Mouse (Mus musculus) adrenal gland (tissue): ENCODE measurements around the gene St8sia1.

ENCODE experiments used
- intact Hi-C: fragments of 180-260 bp; cut with DNase I; formaldehyde crosslinking; loops from one replicate; pipeline ENCODE4 v1.15.1; 2025

The St8sia1 gene

DNA sequence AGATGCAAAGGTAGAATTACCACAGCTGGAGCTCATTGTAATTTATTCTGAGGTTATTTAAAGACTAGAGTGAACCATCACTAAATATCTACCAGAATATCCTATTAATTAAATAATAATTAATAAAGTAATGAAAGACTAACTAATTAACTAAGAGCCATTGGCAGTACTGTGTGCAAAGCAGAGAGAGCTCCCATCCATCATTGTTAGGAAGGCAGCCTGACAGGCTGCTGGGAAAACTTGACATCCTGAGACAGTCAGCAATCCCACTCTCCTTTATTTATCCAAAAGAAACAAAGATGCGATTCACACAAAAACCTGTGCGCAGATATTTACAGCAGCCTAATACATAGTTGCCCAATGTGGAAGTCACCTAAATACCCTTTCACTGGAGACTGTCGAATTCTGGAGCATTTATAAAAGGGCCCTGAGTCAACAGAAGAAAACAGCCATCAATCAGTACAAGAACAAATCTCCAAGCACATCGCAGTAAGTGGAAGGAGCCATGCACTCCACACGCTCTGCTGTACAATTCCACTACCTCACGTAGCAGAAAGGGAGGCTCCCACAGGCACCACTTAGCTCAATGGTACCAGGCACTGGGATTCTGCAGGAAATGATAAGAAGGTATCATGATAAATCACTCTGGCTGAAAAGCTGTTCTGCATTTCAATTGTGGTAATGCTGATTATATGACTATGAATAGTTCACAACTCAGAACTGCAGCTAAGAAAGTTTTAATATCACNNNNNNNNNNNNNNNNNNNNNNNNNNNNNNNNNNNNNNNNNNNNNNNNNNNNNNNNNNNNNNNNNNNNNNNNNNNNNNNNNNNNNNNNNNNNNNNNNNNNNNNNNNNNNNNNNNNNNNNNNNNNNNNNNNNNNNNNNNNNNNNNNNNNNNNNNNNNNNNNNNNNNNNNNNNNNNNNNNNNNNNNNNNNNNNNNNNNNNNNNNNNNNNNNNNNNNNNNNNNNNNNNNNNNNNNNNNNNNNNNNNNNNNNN, 15.7 kb upstream of the St8sia1 start:
- intact Hi-C loops, result no loop called here

- intact Hi-C loops, result no loop called here
Observed at GRCm38 (mm10) chr6:142977221-142977620, 13.0 kb upstream of the St8sia1 start.

DNA sequence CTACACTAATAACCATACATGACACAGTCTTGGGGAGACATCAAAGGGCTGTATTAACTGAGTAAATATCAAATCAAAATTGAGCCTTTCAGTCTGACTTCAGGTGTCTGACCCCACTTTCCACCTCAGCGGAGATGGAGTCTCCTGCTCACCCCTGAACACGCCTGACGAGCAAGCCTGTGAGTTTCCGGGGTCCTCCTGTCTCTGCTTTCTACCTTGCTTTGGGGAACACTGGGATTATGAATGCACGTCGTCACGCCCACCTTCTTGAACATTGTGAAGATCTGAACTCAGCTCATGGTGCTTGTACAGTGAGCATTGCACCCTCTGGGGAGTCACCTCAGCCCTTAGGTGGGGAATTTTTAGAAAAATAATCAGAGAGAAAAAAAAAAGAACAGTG, 9.0 kb upstream of the St8sia1 start:
- intact Hi-C loops, result no loop called here

GRCm38 (mm10) chr6:142972205-142972604, 8.0 kb upstream of the St8sia1 start:
- intact Hi-C loops, result no loop called here

DNA sequence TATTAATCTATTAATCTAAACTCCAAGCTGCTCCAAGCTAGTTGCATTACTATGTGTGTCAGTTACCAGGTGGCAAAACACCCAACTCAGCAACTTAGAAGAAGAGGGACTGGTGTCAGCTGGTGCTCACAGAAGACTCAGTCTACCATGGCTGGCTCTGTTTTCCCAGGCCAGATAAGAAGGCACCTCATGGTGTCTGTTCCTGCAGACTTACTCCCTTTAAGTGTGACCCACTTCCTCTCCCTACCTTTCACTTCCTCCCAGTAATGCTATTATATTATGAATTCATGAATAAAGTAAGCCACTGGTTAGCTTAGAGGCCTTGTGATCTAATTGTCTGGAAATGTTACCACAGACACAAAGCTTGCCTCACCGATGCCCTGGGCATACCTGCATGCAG, 3.2 kb upstream of the St8sia1 start:
- intact Hi-C loops, result loop anchor here (5.0 kb wide), 1 partner anchor 180 kb away; no protein-coding TSS in a partner anchor

GRCm38 (mm10) chr6:142964531-142965385, 506 bp upstream of the St8sia1 start:
- intact Hi-C loops, result loop anchor here (5.0 kb wide), 1 partner anchor 177 kb away; no protein-coding TSS in a partner anchor

DNA sequence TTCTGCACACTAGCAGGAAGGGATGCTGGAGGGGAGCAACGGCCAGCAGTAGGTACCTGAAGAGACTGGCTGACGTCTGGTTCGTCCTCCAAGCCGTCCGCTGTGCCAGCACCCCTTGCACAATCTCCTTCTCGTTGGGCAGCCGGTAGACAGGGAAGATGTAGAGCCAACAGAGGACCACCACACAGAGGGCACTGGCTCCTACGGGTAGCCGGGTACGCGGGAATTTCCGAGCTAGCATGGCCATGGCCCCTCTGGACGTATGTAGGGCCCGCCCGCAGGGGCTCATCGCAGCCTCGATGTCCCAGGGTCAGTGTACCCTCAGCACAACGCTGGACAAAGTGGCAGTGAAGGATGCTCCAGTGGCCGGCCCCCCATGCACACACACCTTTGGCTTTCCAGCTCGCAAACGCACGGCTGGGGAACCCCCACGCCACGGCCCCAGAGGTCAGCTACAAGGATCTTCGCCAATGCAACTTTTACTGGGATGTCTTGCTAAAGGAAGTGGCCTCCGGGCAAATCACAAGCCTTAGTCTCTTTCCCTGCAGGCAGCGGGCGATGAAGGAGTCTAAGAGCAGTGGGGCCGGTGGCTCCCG, 674 bp downstream of the St8sia1 start:
- intact Hi-C loops, result no loop called here

- intact Hi-C loops, result no loop called here
Observed at GRCm38 (mm10) chr6:142962881-142963280, 1.4 kb downstream of the St8sia1 start.

GRCm38 (mm10) chr6:142962476-142962875, 1.8 kb downstream of the St8sia1 start:
- intact Hi-C loops, result no loop called here

GRCm38 (mm10) chr6:142961721-142962455, 2.4 kb downstream of the St8sia1 start:
- intact Hi-C loops, result no loop called here

DNA sequence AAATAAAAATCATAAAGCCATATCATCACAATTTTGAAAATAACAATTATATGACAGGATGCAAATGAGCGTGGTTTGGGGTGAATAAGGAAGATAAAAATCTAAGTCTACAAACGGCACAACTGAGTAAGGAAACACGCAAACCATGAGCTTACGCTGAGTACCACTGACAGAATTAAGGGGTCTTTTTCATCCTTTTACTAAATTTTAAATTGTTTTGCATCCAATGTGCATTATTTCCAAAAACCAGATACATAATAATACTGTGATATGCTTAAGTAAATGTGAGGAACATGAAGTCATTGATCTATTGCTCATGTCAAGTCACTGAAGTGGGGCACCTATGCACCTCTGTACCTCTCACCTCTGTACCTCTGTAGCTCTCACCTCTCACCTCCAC, 7.7 kb downstream of the St8sia1 start:
- intact Hi-C loops, result no loop called here

GRCm38 (mm10) chr6:142955281-142955680, 9.0 kb downstream of the St8sia1 start:
- intact Hi-C loops, result no loop called here

DNA sequence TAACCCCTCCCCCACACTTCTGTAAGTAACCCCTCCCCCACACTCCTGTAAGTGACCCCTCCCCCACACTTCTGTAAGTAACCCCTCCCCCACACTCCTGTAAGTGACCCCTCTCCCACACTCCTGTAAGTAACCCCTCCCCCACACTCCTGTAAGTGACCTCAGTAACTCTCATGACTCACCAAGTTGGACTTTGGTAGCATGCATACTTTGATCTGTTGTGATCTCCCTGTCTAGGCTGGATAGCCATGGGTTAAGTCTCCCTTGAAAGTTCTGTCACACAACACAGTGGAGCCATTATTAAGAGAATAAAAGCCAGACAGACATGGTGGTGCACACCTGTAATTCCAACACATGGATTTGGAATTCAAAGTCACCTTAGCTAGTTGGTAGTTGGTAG, 11.1 kb downstream of the St8sia1 start:
- intact Hi-C loops, result no loop called here

DNA sequence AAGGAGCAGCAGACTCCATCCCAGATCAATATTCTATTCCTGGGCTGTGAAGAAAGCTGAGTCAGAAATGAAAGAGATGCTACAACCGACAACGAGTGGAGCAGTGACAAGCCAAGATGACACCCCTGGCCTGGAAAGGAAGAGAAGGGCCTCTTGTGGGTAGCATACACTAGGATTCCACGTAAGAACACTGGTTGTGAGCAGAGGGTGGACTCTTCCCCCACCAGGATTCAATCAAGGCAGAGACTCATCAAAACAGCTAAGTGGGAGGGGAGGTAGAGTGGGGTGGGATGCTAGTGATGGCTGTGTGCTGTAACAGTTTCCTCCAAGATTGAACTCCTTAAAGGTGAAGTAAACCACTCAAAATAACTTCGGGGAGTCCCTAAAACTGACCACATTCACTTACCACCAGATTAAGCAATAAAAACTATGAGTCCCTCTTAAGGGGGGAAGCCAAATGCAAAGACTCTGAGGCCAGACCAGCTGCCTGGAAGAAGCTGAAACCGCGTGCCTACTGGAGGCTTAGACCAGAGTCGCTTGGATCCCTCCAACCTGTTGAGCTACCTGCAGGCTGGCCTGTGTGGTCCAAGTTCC, 11.8 kb downstream of the St8sia1 start:
- intact Hi-C loops, result no loop called here

DNA sequence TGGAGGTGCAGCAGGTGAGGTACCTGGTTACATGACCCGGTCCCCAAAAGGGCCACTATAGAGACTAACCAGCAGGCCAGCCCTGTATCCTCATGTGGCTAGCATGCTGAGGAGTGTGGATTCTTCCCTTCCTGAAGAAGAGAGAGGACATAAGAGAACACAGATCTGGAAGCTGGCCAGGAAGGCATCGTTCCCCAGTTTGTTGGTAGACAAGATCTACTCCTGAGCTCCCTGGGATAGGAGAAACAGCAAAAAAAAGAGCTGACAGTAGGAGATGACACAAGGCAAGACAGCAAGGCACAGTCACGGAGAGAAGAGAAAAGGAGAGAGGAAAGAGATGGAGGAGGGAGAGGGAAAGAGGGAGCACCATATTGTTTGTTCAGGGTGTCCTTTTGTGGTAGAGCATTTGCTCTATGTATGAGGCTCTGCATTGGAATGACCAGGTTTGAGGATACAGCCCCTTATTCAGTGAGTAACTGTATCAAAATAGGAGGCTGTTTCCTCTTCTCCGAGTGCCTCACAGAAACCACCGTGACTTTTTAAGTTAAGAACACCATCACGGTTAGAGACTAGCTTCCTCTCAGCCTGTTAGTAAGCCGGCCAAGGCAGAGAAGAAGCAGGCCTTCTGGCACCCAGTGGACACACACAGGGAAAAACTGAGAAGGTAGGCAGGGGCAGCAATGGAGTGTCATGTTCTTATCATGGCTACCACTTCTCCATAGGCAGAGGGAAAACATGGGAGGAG, 12.5 kb downstream of the St8sia1 start:
- intact Hi-C loops, result no loop called here

DNA sequence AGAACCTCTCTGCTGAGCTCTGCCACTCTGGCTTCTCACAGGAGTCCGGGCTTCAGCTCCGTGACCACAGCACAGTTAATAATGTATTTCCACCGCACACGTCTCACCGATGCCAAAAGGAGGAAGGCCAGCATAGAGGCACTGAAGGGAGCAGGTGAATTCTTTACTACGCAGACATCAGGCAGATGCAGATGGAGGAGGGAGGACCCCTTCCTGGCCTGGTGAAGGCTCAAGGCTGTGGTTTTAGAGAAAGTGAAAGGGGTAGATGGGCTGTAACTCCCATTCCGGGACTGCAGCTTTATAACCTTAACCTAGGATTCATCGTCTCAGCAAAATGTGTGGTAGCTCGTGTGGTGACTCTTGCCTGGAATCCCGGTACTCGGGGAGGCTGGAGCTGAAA, 13.9 kb downstream of the St8sia1 start:
- intact Hi-C loops, result no loop called here

DNA sequence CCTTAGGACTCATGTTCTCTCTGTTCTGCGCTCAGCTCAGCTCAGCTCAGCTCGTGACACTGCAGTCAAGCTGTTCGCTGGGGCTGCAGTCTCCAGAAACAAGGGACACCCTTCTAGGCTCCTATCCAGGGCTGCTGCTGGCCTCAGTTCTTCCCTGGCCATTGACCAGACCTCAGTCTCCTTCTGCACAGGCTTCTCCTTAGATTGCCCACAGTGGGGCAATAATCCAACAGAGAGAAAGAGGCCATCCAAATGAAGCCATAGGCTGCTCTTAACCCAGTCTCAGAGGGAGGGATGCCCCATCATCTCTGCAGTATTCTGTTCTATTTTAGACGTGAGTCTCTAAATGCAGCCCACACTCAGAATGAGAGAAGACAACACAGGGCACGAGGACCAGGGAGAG, 15.3 kb downstream of the St8sia1 start:
- intact Hi-C loops, result no loop called here

DNA sequence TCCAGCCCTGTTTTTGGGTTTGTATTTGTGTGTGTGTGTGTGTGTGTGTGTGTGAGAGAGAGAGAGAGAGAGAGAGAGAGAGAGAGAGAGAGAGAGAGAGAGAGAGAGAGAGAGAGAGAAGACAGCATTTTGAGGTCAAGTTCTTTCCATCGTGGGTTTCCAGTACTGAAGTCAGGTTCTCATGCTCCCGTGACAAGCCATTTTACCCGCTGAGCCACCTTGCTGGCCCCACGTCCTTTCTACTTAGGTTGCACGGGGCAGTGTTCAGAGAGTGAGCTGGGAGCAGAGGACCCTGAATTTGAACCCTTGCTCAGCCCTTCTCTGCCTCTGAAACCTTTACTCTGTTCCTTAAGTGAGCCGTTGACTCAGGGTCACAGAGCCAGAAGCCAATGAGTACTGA, 17.2 kb downstream of the St8sia1 start:
- intact Hi-C loops, result no loop called here

- intact Hi-C loops, result no loop called here
Observed at GRCm38 (mm10) chr6:142946069-142946871, 18.0 kb downstream of the St8sia1 start.
